Mouse (Mus musculus) midbrain, embryonic 12.5 days (tissue): Measurements from ENCODE around the gene Snx33. TPM values are rescaled to one million over a fixed set of nuclear protein-coding genes. Genes with fewer than 3 reads are reported as not detected.
"Not testable (repeated sequence)": the region's sequence is repeated elsewhere in the genome, so short reads cannot be mapped to it uniquely, and the experiment has no call there.

Source experiments
- ATAC-seq: fragments of 200-750 bp; cut with Nextera tagmentation; 2 replicates; pipeline ENCODE4 v1.8.0; 2017; ENCODE audit warnings: low read depth, moderate TSS enrichment, moderate library complexity; ENCODE audit not compliant: low FRiP score
- H3K27ac ChIP-seq: fragments of 300-500 bp; sonication (generic); replicated peaks from 2 replicates; pipeline ENCODE4 v1.5.1; 2016; ENCODE audit warnings: mild to moderate bottlenecking
- H3K27me3 ChIP-seq: fragments of 300-500 bp; sonication (generic); 2 replicates; pipeline ENCODE4 v1.6.1; 2016; ENCODE audit warnings: mild to moderate bottlenecking
- H3K36me3 ChIP-seq: fragments of 300-500 bp; sonication (generic); 2 replicates; pipeline ENCODE4 v1.6.1; 2016
- H3K4me1 ChIP-seq: fragments of 300-500 bp; sonication (generic); 2 replicates; pipeline ENCODE4 v1.6.1; 2016
- H3K4me2 ChIP-seq: fragments of 300-500 bp; sonication (generic); replicated peaks from 2 replicates; pipeline ENCODE4 v1.6.1; 2016; ENCODE audit warnings: mild to moderate bottlenecking, moderate library complexity
- H3K4me3 ChIP-seq: fragments of 300-500 bp; sonication (generic); 2 replicates; pipeline ENCODE4 v1.5.1; 2016; ENCODE audit warnings: mild to moderate bottlenecking
- H3K9ac ChIP-seq: fragments of 300-500 bp; sonication (generic); replicated peaks from 2 replicates; pipeline ENCODE4 v1.6.1; 2016; ENCODE audit warnings: mild to moderate bottlenecking, moderate library complexity
- H3K9me3 ChIP-seq: fragments of 300-500 bp; sonication (generic); 2 replicates; pipeline ENCODE4 v1.6.1; 2016; ENCODE audit warnings: mild to moderate bottlenecking
- WGBS: fragments of 180-500 bp; shearing (Covaris S2); methylation state at CpG from one replicate; pipeline ENCODE4 v1.1.7; 2016; 5-methylcytosine and 5-hydroxymethylcytosine counted together
- polyA plus RNA-seq: library from polyadenylated mRNA; unstranded; fragments of >200 nt; fragmentation: Nextera tagmentation; extraction: Ambion mirVana; gene quantifications from 2 replicates; pipeline ENCODE4 v1.2.1, GENCODE M21; 2016

Gene Snx33
- polyA plus RNA-seq, result 7.7 and 7.8 TPM in 2 replicates

- under 1% methylated on average over 48 of the region's 50 CpGs for WGBS
These were observed at the start of gene Snx33 for GRCm38 (mm10) chr9:56928041-56928811. TSS of gene Snx33 (minus strand) at chr9:56928371.

GRCm38 (mm10) chr9:56975199-56975598, 47.0 kb upstream of the Snx33 start:
- Histone ChIP-seq H3K27ac (no peak overlapping the region), H3K9ac (no peak overlapping the region), H3K4me1 (no peaks in the 10 kb centered on the region), H3K4me2 (no peak overlapping the region), H3K27me3 (no peaks in the 10 kb centered on the region), H3K9me3 (no peaks in the 10 kb centered on the region), H3K4me3 (no peak overlapping the region), H3K36me3 (peaks cover 18% of the 10 kb centered on the region)
- 83% methylated on average over 3 of the region's 3 CpGs for WGBS
- ATAC-seq, result no peak

More at GRCm38 (mm10) chr9:56928041-56928811, at the start of gene Snx33:
- H3K27ac ChIP-seq, result peak within 1 kb of the TSS; percentile 86
- ATAC-seq, result peak; percentile 83
- H3K36me3 ChIP-seq, result no peaks in the 10 kb centered on the region
- no peaks in the 10 kb centered on the region for H3K9me3 ChIP-seq
- H3K4me3 ChIP-seq, result peak within 1 kb of the TSS; percentile 70
- H3K4me2 ChIP-seq, result peak within 1 kb of the TSS; percentile 78
- peak within 1 kb of the TSS; percentile 71 for H3K9ac ChIP-seq
- H3K27me3 ChIP-seq, result peaks cover 17% of the 10 kb centered on the region
- peaks cover 49% of the 10 kb centered on the region for H3K4me1 ChIP-seq

DNA sequence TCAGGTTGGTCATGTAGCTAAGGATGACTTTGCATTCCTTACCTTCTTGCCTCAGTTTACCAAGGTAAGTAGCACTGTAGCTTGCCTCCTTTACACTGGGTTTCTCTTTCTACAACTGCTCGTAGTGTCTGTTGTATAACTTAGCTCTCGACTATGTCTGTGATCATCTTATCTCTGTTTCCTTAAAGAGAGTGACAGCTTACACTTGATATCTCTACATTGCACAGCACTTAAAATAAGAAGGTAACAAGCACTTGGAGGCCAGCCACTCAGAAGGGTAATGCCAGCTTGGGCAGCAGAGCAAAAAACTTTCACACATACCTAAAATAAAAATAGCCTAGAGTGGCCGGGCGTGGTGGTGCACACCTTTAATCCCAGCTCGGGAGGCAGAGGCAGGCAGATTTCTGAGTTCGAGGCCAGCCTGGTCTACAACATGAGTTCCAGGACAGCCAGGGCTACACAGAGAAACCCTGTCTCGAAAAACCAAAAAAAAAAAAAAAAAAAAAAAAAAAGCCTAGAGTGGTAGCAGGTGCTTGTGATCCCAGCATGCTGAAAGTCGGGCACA, 45.9 kb upstream of the Snx33 start:
- WGBS, result 86% methylated on average over 8 of the region's 8 CpGs
- no peak overlapping the region for H3K4me2 ChIP-seq
- ATAC-seq, result no peak

GRCm38 (mm10) chr9:56970158-56970557, 42.0 kb upstream of the Snx33 start:
- no peak overlapping the region for H3K27ac ChIP-seq
- ATAC-seq, result no peak
- 87% methylated on average over 2 of the region's 2 CpGs for WGBS

More for the DNA sequence above, 45.9 kb upstream of the Snx33 start:
- no peaks in the 10 kb centered on the region for H3K4me1 ChIP-seq
- peaks cover 12% of the 10 kb centered on the region for H3K36me3 ChIP-seq
- H3K27me3 ChIP-seq, result no peaks in the 10 kb centered on the region
- no peak overlapping the region for H3K9ac ChIP-seq
- no peak overlapping the region for H3K4me3 ChIP-seq
- H3K9me3 ChIP-seq, result no peaks in the 10 kb centered on the region
- no peak overlapping the region for H3K27ac ChIP-seq

DNA sequence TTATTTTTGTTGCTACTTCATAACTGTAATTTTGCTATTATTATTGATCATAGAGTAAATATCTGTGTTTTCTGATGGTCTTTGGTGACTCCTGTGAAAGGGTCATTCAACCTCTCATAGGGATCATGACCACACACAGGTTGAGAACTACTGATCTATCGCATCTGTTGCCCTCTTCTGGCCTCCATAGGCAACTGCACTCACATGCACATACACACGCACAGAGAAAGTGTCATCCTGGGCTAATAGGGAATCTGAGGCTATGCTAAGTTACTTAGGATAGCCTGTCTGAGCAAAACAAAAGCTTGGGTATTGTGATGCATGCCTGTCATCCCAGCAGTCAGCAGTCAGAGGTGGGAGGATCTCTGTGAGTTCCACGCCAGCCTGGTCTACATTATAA, 33.4 kb upstream of the Snx33 start:
- no peak overlapping the region for H3K27ac ChIP-seq
- H3K9ac ChIP-seq, result no peak overlapping the region
- WGBS, result 94% methylated on average over 3 of the region's 3 CpGs
- no peaks in the 10 kb centered on the region for H3K27me3 ChIP-seq
- H3K4me1 ChIP-seq, result no peaks in the 10 kb centered on the region
- ATAC-seq, result no peak
- H3K4me2 ChIP-seq, result no peak overlapping the region
- H3K9me3 ChIP-seq, result 0 out of 2 replicates have a peak, but pooled peaks cover 3% of the 10 kb centered on the region
- no peak overlapping the region for H3K4me3 ChIP-seq
- H3K36me3 ChIP-seq, result peaks cover 39% of the 10 kb centered on the region

More at GRCm38 (mm10) chr9:56970158-56970557, 42.0 kb upstream of the Snx33 start:
- no peaks in the 10 kb centered on the region for H3K4me1 ChIP-seq
- peaks cover 15% of the 10 kb centered on the region for H3K36me3 ChIP-seq
- H3K4me2 ChIP-seq, result no peak overlapping the region
- no peak overlapping the region for H3K9ac ChIP-seq
- no peaks in the 10 kb centered on the region for H3K27me3 ChIP-seq
- no peak overlapping the region for H3K4me3 ChIP-seq
- no peaks in the 10 kb centered on the region for H3K9me3 ChIP-seq

- Histone ChIP-seq H3K4me2 (no peak overlapping the region), H3K27me3 (no peaks in the 10 kb centered on the region), H3K27ac (no peak overlapping the region), H3K4me3 (no peak overlapping the region), H3K9ac (no peak overlapping the region), H3K9me3 (0 out of 2 replicates have a peak, but pooled peaks cover 3% of the 10 kb centered on the region), H3K36me3 (peaks cover 30% of the 10 kb centered on the region), H3K4me1 (no peaks in the 10 kb centered on the region)
- ATAC-seq, result no peak
- WGBS, result 84% methylated on average over 2 of the region's 2 CpGs
These were observed 30.5 kb upstream of the Snx33 start for GRCm38 (mm10) chr9:56958689-56959088.

DNA sequence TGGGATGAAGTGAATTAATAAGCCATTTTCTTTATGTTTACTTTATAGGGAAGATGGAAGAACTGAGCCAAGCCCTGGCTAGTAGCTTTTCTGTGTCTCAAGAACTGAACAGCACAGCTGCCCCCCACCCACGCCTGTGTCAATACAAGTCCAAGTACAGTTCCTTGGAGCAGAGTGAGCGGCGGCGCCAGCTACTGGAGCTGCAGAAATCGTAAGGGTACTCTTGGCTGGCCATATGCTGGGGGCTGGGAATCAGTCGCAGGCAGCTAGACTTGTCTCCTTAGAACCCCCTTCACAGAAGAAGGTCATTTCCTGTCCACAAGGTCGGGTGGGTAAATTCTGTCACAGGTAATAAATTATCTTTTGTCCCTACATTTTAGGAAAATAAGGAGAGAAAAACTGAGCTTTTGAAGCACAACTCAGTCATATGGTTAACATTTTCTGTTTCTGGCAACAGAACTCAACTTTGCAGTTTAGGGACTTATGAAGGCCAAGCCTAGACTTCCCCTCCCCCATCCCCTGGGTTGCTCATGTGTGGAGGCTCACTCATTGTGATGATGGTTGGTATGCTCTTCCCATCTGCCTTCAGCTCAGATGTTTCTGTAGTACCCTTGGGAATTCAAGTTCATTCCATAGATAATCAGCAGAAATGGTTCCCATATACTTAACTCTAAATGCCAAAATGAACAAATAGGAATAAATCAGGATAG, 28.9 kb upstream of the Snx33 start:
- Histone ChIP-seq H3K27ac (no peak overlapping the region), H3K27me3 (no peaks in the 10 kb centered on the region), H3K4me1 (no peaks in the 10 kb centered on the region), H3K9ac (no peak overlapping the region), H3K9me3 (0 out of 2 replicates have a peak, but pooled peaks cover 3% of the 10 kb centered on the region), H3K36me3 (peaks cover 17% of the 10 kb centered on the region), H3K4me2 (no peak overlapping the region), H3K4me3 (no peak overlapping the region)
- 87% methylated on average over 7 of the region's 7 CpGs for WGBS
- no peak for ATAC-seq

DNA sequence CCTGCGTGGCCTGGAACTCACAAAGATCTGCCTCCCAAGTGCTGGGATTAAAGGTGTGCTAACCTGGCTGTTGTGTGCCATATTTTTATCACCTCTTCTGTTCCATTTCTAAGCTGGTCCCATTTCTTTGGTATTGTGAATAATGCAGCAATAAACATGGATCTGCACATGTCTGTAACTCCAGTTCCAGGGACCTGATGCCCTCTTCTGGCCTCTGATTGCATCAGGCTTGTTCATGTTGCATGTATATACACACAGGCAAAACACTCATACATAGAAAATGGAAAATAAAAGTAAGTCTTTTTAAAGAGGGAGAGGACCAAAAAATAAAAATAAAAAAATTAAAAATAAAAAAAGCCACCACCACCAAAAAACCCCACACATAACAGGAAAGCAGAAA, 25.4 kb upstream of the Snx33 start:
- Histone ChIP-seq H3K9me3 (no peaks in the 10 kb centered on the region), H3K27ac (no peak overlapping the region), H3K9ac (no peak overlapping the region), H3K27me3 (no peaks in the 10 kb centered on the region), H3K4me2 (no peak overlapping the region), H3K36me3 (0 out of 2 replicates have a peak, but pooled peaks cover 3% of the 10 kb centered on the region), H3K4me1 (peaks cover 13% of the 10 kb centered on the region; the same call in 1 of the 2 replicates), H3K4me3 (no peak overlapping the region)
- WGBS, result 83% methylated on average over 1 of the region's 1 CpGs
- no peak for ATAC-seq

DNA sequence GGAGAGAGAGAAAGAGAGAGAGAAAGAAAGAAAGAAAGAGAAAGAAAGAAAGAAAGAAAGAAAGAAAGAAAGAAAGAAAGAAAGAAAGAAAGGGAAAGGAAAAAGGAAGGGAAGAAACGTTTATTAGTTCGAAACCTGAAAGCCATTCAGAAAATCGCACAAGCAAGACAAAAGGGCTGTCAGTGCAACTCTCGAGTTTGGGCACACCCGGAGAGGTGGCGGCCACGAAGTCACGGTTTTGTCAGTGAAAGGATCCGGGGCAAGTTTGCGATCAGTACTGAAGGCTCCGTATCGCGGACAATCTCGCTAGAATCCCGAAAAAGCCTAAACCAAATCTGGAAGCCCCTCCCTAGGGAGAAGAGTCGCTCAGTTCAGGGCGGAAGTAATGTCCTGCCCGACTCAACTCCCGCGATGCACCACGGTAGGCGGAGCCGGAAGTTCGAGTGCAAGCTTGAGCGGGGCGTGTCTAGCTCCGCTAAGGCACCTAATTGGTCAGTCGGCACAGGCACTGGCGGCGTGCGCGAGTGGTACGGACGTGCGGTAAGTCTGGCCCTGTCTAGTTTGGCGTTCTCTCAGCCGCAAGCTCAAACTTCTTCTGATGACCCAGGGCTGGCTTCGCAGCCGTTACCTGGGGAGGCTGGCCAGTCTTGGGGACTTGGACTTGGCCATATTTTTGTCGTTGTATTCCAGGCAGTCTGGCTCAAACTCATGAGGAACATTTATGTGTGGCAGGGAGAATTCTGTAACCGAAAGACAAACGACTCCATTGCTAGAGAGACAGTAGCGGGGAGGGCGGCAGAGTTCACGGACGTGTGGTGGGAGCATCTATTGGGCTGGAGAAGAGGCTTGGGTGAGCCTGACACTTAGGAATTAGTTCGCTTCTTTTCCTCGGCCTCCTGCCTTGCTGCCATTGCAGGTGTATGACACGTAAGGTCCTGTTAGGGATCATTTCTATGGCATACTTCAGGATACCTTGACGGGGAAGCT, 22.5 kb upstream of the Snx33 start, which contains the start of gene Snupn:
Snupn (plus strand) TSS at position 465 of the 987 bp plus-strand sequence.
- Histone ChIP-seq H3K4me3 (peak within 1 kb of the TSS; percentile 68), H3K9ac (peak within 1 kb of the TSS; percentile 83), H3K4me1 (peaks cover 13% of the 10 kb centered on the region; the same call in 1 of the 2 replicates), H3K9me3 (no peaks in the 10 kb centered on the region), H3K27me3 (no peaks in the 10 kb centered on the region), H3K27ac (peak within 1 kb of the TSS; percentile 89), H3K36me3 (no peaks in the 10 kb centered on the region), H3K4me2 (peak within 1 kb of the TSS; percentile 86)
- ATAC-seq, result peak; percentile 100
- under 1% methylated on average over 50 of the region's 50 CpGs for WGBS

DNA sequence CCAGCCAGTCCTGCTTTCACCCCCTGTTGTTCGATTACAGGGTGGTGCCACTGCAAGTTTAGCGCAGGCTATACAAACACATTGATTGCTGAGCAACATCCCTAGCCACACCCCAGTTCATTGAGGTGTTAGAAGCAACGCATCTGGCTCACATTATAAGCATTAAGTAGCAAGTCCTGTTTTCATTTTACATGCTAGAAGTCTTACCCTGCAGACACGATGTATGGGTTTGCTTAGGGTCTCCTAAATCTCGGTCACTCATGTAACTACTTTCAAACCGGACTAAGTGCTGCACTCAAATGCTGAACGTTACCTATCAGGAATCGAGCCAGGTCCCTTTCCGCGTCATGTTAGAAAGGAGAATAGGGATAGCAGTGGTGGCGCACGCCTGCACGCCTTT, 21.6 kb upstream of the Snx33 start:
- 33% methylated on average over 13 of the region's 13 CpGs for WGBS
- Histone ChIP-seq H3K27me3 (no peaks in the 10 kb centered on the region), H3K4me3 (peak overlapping the region; percentile 68), H3K9ac (peak overlapping the region; percentile 83; the same call in 1 of the 2 replicates), H3K4me2 (peak overlapping the region; percentile 86), H3K4me1 (peaks cover 13% of the 10 kb centered on the region; the same call in 1 of the 2 replicates), H3K27ac (no peak overlapping the region), H3K36me3 (no peaks in the 10 kb centered on the region), H3K9me3 (no peaks in the 10 kb centered on the region)
- no peak for ATAC-seq

DNA sequence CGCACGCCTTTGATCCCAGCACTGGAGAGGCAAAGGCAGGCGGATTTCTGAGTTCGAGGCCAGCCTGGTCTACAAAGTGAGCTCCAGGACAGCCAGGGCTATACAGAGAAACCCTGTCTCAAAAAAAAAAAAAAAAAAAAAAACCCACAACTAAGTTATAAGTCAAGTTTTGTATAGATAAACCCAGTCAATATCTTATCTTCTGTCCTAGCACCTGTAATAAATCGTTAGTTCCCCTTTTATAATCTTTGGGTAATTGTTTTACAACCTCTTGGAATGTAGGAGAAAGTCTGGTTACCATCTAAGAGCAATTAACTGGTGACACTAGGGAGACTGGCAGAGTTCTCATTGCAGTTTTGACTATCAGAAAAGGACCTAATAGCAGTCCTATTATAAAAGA, 20.5 kb upstream of the Snx33 start:
- not testable (repeated sequence) for ATAC-seq, H3K27ac ChIP-seq, H3K4me3 ChIP-seq, H3K4me2 ChIP-seq, H3K9ac ChIP-seq, H3K27me3 ChIP-seq, H3K9me3 ChIP-seq, H3K36me3 ChIP-seq
- peaks cover 13% of the 10 kb centered on the region; the same call in 1 of the 2 replicates for H3K4me1 ChIP-seq
- 94% methylated on average over 5 of the region's 5 CpGs for WGBS
